Mouse (Mus musculus) C2C12 (cell line): Measurements from ENCODE around the gene Rsph6a. TPM values are rescaled to one million over a fixed set of nuclear protein-coding genes. Genes with fewer than 3 reads are reported as not detected.

Experiments used
- H3K27me3 ChIP-seq: one replicate; pipeline ENCODE4 v1.6.1; 2011; ENCODE audit not compliant: control insufficient read depth, insufficient read depth, insufficient read length
- H3K36me3 ChIP-seq: one replicate; pipeline ENCODE4 v1.6.1; 2011; ENCODE audit not compliant: control insufficient read depth, insufficient read depth
- H3K4me3 ChIP-seq: one replicate; pipeline ENCODE4 v1.5.1; 2011; ENCODE audit warnings: mild to moderate bottlenecking, control low read depth; ENCODE audit not compliant: poor library complexity, insufficient read depth, severe bottlenecking
- H3K79me2 ChIP-seq: one replicate; pipeline ENCODE4 v1.6.1; 2011; ENCODE audit not compliant: control insufficient read depth, insufficient read depth
- H3K79me3 ChIP-seq: one replicate; pipeline ENCODE4 v1.6.1; 2011; ENCODE audit warnings: low read depth, control low read depth
- H3ac ChIP-seq: one replicate; pipeline ENCODE3; 2011; ENCODE audit warnings: low read depth; ENCODE audit not compliant: control insufficient read depth, insufficient read length
- CEBPB ChIP-seq: IDR thresholded peaks from one replicate; pipeline ENCODE4 v1.6.1; 2011; ENCODE audit warnings: low read depth, mild to moderate bottlenecking, control low read depth, moderate library complexity
- CTCF ChIP-seq: IDR thresholded peaks from one replicate; pipeline ENCODE4 v1.5.1; 2011; ENCODE audit not compliant: control insufficient read depth, insufficient read depth, insufficient read length
- FOSL1 ChIP-seq: IDR thresholded peaks from one replicate; pipeline ENCODE4 v1.8.0; 2011; ENCODE audit warnings: mild to moderate bottlenecking, low read length; ENCODE audit not compliant: poor library complexity, insufficient read depth, severe bottlenecking
- MAX ChIP-seq: IDR thresholded peaks from one replicate; pipeline ENCODE4 v1.6.1; 2011; ENCODE audit warnings: mild to moderate bottlenecking, control low read depth
- MYOD1 ChIP-seq: IDR thresholded peaks from one replicate; pipeline ENCODE4 v1.6.1; 2011; ENCODE audit warnings: low read depth; ENCODE audit not compliant: control insufficient read depth, insufficient read length
- MYOG ChIP-seq: IDR thresholded peaks from one replicate; pipeline ENCODE4 v1.6.1; 2011; ENCODE audit not compliant: control insufficient read depth, insufficient read length; ENCODE audit errors: extremely low read depth
- USF1 ChIP-seq: IDR thresholded peaks from one replicate; pipeline ENCODE4 v1.6.1; 2011; ENCODE audit warnings: low read depth, mild to moderate bottlenecking, control low read depth, moderate library complexity
- polyA plus RNA-seq: library from polyadenylated mRNA; unstranded; fragments of >200 nt; fragmentation: generic; extraction: Trizol; gene quantifications from one replicate; pipeline ENCODE4 v1.2.1, GENCODE M21; 2012; ENCODE audit warnings: missing spikeins

Gene Rsph6a
- polyA plus RNA-seq, 1 experiment = 0.09 TPM

GRCm38 (mm10) chr7:19078732-19079131, 24.2 kb downstream of the Rsph6a start:
- H3K36me3 ChIP-seq = peaks cover 24% of the 10 kb centered on the region
- TF ChIP-seq MAX (no peak), USF1 (no peak), MYOD1 (no peak), CEBPB (no peak), FOSL1 (no peak), CTCF (no peak)
- no peaks in the 10 kb centered on the region for H3K27me3 ChIP-seq
- H3K4me3 ChIP-seq = no peak overlapping the region
- H3K79me2 ChIP-seq = peaks cover 68% of the 10 kb centered on the region
- H3K79me3 ChIP-seq = peaks cover 33% of the 10 kb centered on the region
- no peak overlapping the region for H3ac ChIP-seq

GRCm38 (mm10) chr7:19080451-19080950, 26.0 kb downstream of the Rsph6a start:
- no peak overlapping the region for H3ac ChIP-seq
- peaks cover 32% of the 10 kb centered on the region for H3K79me3 ChIP-seq
- H3K36me3 ChIP-seq = peaks cover 24% of the 10 kb centered on the region
- H3K27me3 ChIP-seq = no peaks in the 10 kb centered on the region
- TF ChIP-seq MAX = no peak
- TF ChIP-seq CEBPB = no peak
- TF ChIP-seq MYOG = no peak
- TF ChIP-seq MYOD1 = no peak
- TF ChIP-seq USF1 = no peak
- no peak for TF ChIP-seq FOSL1
- TF ChIP-seq CTCF = no peak
- no peak overlapping the region for H3K4me3 ChIP-seq
- H3K79me2 ChIP-seq = peaks cover 69% of the 10 kb centered on the region

GRCm38 (mm10) chr7:19082171-19082570, 27.7 kb downstream of the Rsph6a start:
- no peaks in the 10 kb centered on the region for H3K27me3 ChIP-seq
- TF ChIP-seq CEBPB (no peak), CTCF (no peak), FOSL1 (no peak), MYOG (no peak), MYOD1 (no peak), USF1 (no peak), MAX (no peak)
- peaks cover 23% of the 10 kb centered on the region for H3K79me3 ChIP-seq
- H3K79me2 ChIP-seq = peaks cover 64% of the 10 kb centered on the region
- H3ac ChIP-seq = no peak overlapping the region
- H3K4me3 ChIP-seq = no peak overlapping the region
- peaks cover 35% of the 10 kb centered on the region for H3K36me3 ChIP-seq

GRCm38 (mm10) chr7:19083096-19083495, 28.6 kb downstream of the Rsph6a start:
- Histone ChIP-seq H3K36me3 (peaks cover 41% of the 10 kb centered on the region), H3K27me3 (no peaks in the 10 kb centered on the region), H3ac (peak overlapping the region; percentile 26), H3K79me3 (peaks cover 19% of the 10 kb centered on the region), H3K4me3 (no peak overlapping the region), H3K79me2 (peaks cover 55% of the 10 kb centered on the region)
- TF ChIP-seq MYOD1 (no peak), FOSL1 (no peak), CTCF (no peak), CEBPB (no peak), USF1 (no peak), MYOG (no peak), MAX (no peak)

- TF ChIP-seq MAX (no peak), CTCF (no peak), MYOG (no peak), MYOD1 (no peak), CEBPB (no peak), FOSL1 (no peak), USF1 (no peak)
- no peaks in the 10 kb centered on the region for H3K27me3 ChIP-seq
- peaks cover 13% of the 10 kb centered on the region for H3K79me3 ChIP-seq
- H3K79me2 ChIP-seq = peaks cover 49% of the 10 kb centered on the region
- H3K4me3 ChIP-seq = peak within 1 kb of the TSS; percentile 37
- peak within 1 kb of the TSS; percentile 88 for H3ac ChIP-seq
- H3K36me3 ChIP-seq = peaks cover 41% of the 10 kb centered on the region
These were observed 29.2 kb downstream of the Rsph6a start, which contains the start of gene Dmpk for GRCm38 (mm10) chr7:19083701-19084100. Gene Dmpk, plus strand, starts transcription at chr7:19083849.

GRCm38 (mm10) chr7:19084277-19084771, 29.8 kb downstream of the Rsph6a start:
- Histone ChIP-seq H3ac (peak overlapping the region; percentile 62), H3K27me3 (no peaks in the 10 kb centered on the region), H3K4me3 (peak overlapping the region; percentile 37), H3K79me2 (peaks cover 43% of the 10 kb centered on the region), H3K79me3 (peaks cover 8% of the 10 kb centered on the region), H3K36me3 (peaks cover 44% of the 10 kb centered on the region)
- TF ChIP-seq CEBPB (no peak), MYOD1 (peak; percentile 99), FOSL1 (peak; percentile 37)
